Mouse (Mus musculus) lung, postnatal 0 days (tissue): ENCODE data around the gene Cxcl10.

Source experiments
- CTCF ChIP-seq: IDR thresholded peaks from 2 replicates; pipeline ENCODE4 v1.5.1; 2016; ENCODE audit warnings: antibody characterized with exemption, mild to moderate bottlenecking
- EP300 ChIP-seq: IDR thresholded peaks from 2 replicates; pipeline ENCODE4 v1.6.1; 2016; ENCODE audit warnings: antibody characterized with exemption, mild to moderate bottlenecking, control low read depth

- no peak for TF ChIP-seq EP300
- no peak for TF ChIP-seq CTCF
These were observed 1.0 kb upstream of the Cxcl10 start for GRCm38 (mm10) chr5:92349731-92350130.
